ENCODE assay signal across 26 mouse cellular contexts in the genomic region with DNA sequence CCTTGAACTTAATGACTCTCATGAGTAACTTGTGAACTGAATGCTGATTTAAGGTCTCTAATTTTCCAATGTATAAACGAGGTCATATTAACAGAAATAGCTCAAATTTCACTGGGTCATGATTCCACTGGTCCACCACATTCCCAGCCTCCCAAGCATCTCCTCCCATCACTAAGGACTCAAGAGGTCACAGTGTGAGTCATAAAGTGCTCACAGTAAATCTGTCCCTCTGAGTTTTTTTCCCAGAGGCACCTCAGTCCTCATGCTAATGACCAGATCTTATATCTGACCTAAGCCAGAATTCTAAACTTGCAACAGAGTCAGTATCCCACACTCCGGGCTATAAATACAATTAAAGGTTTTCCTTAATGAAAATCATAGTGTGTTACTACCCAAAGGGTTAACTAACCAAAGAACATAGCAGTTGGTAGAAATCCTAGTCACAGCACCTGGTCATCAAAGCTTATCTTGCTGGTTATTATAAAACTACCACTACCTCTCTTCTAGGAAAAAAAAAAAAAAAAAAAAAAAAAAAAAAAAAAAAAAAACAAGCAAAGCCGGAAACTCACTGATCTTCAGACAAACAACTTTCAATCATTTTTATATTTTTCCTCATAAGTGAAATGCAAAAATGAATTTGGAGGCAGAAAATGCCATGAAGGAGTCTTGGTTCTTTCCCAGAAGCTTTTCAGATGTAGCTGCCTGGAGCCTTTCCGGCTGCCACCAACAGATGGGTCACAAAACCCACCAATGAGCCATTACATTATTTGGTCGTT.
A peak's percentile ranks its signal among the peaks of the same experiment; 100 is the strongest.
DNase-seq lines count a peak whose midpoint lies in the region; ATAC-seq and TF ChIP-seq lines count a peak whose summit lies in the region.
"Had no signal": no experiment of that assay in that cellular context is flagged by ENCODE, and none has a peak within 500 bp of the region (broad histone marks: within the 10 kb centered on the region; RNA-seq: fewer than 3 reads in every experiment).

No protein-coding gene starts in this region.

- 0 out of 2 replicates have a peak, but pooled peaks cover 7% of the 10 kb centered on the region for H3K4me1 ChIP-seq in kidney, embryonic 14.5 days (ENCODE audit: control insufficient read depth, insufficient read depth, low read length)
- H3K4me1 ChIP-seq in kidney, postnatal 0 days (replicated peaks; ENCODE audit: insufficient read depth, low read length) = no peaks in the 10 kb centered on the region
- peaks cover 3 to 12% of the 10 kb centered on the region in 2 experiments; a peak in 3 of 4 replicates for H3K4me1 ChIP-seq in MEL (ENCODE audit: control insufficient read depth in 1 of 2, insufficient read depth in 2 of 2, low read length in 2 of 2)
- H3K4me1 ChIP-seq: embryonic facial prominence, embryonic 12.5 days; embryonic facial prominence, embryonic 15.5 days; intestine, embryonic 15.5 days had no signal

- H3K36me3 ChIP-seq in kidney, embryonic 14.5 days (ENCODE audit: control insufficient read depth, insufficient read depth, low read length) = no peaks in the 10 kb centered on the region
- H3K36me3 ChIP-seq in kidney, postnatal 0 days (ENCODE audit: insufficient read depth, low read length) = no peaks in the 10 kb centered on the region
- H3K36me3 ChIP-seq in MEL (ENCODE audit: control insufficient read depth in 1 of 2, insufficient read depth in 2 of 2, low read length in 2 of 2) = peaks cover 0 to 4% of the 10 kb centered on the region in 2 experiments; a peak in 2 of 4 replicates
- H3K36me3 ChIP-seq: embryonic facial prominence, embryonic 12.5 days; embryonic facial prominence, embryonic 15.5 days; heart, embryonic 13.5 days; hindbrain, embryonic 15.5 days; intestine, embryonic 15.5 days had no signal

- no peaks in the 10 kb centered on the region for H3K27me3 ChIP-seq in kidney, embryonic 14.5 days (ENCODE audit: control insufficient read depth, insufficient read depth, low read length)
- H3K27me3 ChIP-seq in kidney, postnatal 0 days (ENCODE audit: insufficient read depth, low read length) = no peaks in the 10 kb centered on the region
- no peaks in the 10 kb centered on the region for H3K27me3 ChIP-seq in MEL (ENCODE audit: control insufficient read depth in 1 of 2, insufficient read depth in 2 of 2, low read length in 2 of 2)
- H3K27me3 ChIP-seq: embryonic facial prominence, embryonic 12.5 days; embryonic facial prominence, embryonic 15.5 days; heart, embryonic 13.5 days; hindbrain, embryonic 15.5 days; intestine, embryonic 15.5 days had no signal

- DNase-seq in cerebellum, postnatal 10 days = peak; percentile 39 to 46
- no peak for DNase-seq in cerebellum, adult 9-11 months
- no peak for DNase-seq in kidney, postnatal 4 days
- peak; percentile 40 for DNase-seq in kidney, postnatal 0 days (ENCODE audit: low spot score)
- no peak for DNase-seq in kidney, adult 11 months
- DNase-seq in MEL (ENCODE audit: low read depth, low spot score) = no peak
- no peak for DNase-seq in B cell, adult 2 months
- DNase-seq: adrenal gland, adult 2 months; adrenal gland, postnatal 14 days; cerebellum, adult 11 months; cerebellum, adult 8-10 months; cerebellum, postnatal 25 days; forebrain, postnatal 0 days; gastrocnemius, adult 2 months; gastrocnemius, postnatal 14 days; heart, adult 18-20 months; heart, postnatal 14 days; heart, postnatal 4 days had no signal

- no peaks in the 10 kb centered on the region for H3K9me3 ChIP-seq in kidney, embryonic 14.5 days (ENCODE audit: control insufficient read depth, low read length)
- no peaks in the 10 kb centered on the region for H3K9me3 ChIP-seq in kidney, postnatal 0 days (replicated peaks; ENCODE audit: low read length)
- H3K9me3 ChIP-seq in MEL (replicated peaks; ENCODE audit: insufficient read depth, low read length) = no peaks in the 10 kb centered on the region
- H3K9me3 ChIP-seq: embryonic facial prominence, embryonic 12.5 days; embryonic facial prominence, embryonic 15.5 days; heart, embryonic 13.5 days; hindbrain, embryonic 15.5 days; intestine, embryonic 15.5 days had no signal

- no peak overlapping the region for H3K9ac ChIP-seq in kidney, embryonic 14.5 days (ENCODE audit: low read depth, low read length)
- no peak overlapping the region for H3K9ac ChIP-seq in kidney, postnatal 0 days (ENCODE audit: low read depth, low read length)
- peak overlapping the region; percentile 26 for H3K9ac ChIP-seq in MEL (ENCODE audit: control insufficient read depth, low read depth, low read length, poor library complexity, severe bottlenecking)
- H3K9ac ChIP-seq: embryonic facial prominence, embryonic 12.5 days; embryonic facial prominence, embryonic 15.5 days; forebrain, postnatal 0 days; heart, embryonic 13.5 days; hindbrain, embryonic 15.5 days; intestine, embryonic 15.5 days had no signal

- H3K79me2 ChIP-seq in MEL (ENCODE audit: control insufficient read depth, insufficient read depth, low read length, poor library complexity) = no peaks in the 10 kb centered on the region

- no peak; the same call in 1 of the 2 replicates for TF ChIP-seq RAD21 in MEL (IDR thresholded peaks at IDR 0.05; ENCODE audit: low read depth, low read length)

- H3K4me3 ChIP-seq in kidney, embryonic 14.5 days (ENCODE audit: low read length) = no peak overlapping the region
- no peak overlapping the region for H3K4me3 ChIP-seq in kidney, postnatal 0 days (replicated peaks; ENCODE audit: low read depth, low read length)
- H3K4me3 ChIP-seq in MEL (ENCODE audit: control insufficient read depth in 1 of 2, insufficient read depth in 1 of 2, low read depth in 2 of 2, low read length in 2 of 2) = peak overlapping the region; percentile 30 to 78
- H3K4me3 ChIP-seq: embryonic facial prominence, embryonic 12.5 days; embryonic facial prominence, embryonic 15.5 days; gastrocnemius, adult 2 months; heart, embryonic 13.5 days; hindbrain, embryonic 15.5 days; intestine, embryonic 15.5 days had no signal

- TF ChIP-seq CTCF in kidney, postnatal 0 days (IDR thresholded peaks at IDR 0.05; ENCODE audit: low read depth) = no peak
- TF ChIP-seq CTCF in MEL (IDR thresholded peaks at IDR 0.05 in 2 of 3, conservative IDR thresholded peaks at IDR 0.05 in 1 of 3; ENCODE audit: control insufficient read depth in 1 of 3, insufficient read depth in 1 of 3, low read depth in 2 of 3, low read length in 3 of 3, poor library complexity in 1 of 3, severe bottlenecking in 1 of 3) = no peak

- TF ChIP-seq EP300 in MEL (IDR thresholded peaks at IDR 0.05; ENCODE audit: low read depth in 1 of 2, low read length in 2 of 2) = peak in 1 of 2 experiments; percentile 27; a peak in 1 of 4 replicates

- no peak overlapping the region for H3K4me2 ChIP-seq in kidney, embryonic 14.5 days (replicated peaks; ENCODE audit: low read depth, low read length)
- H3K4me2 ChIP-seq in kidney, postnatal 0 days (ENCODE audit: low read length) = no peak overlapping the region
- H3K4me2 ChIP-seq: embryonic facial prominence, embryonic 12.5 days; embryonic facial prominence, embryonic 15.5 days; heart, embryonic 13.5 days; intestine, embryonic 15.5 days had no signal

- peak; percentile 61 for ATAC-seq in kidney, embryonic 14.5 days (ENCODE audit: low FRiP score, low TSS enrichment)
- 0 out of 2 replicates have a peak, but pooled peaks have one; percentile 46 for ATAC-seq in kidney, postnatal 0 days (replicated peaks; ENCODE audit: low FRiP score, low read depth)
- ATAC-seq: CD4-positive, CD25-positive, alpha-beta regulatory T cell, adult 4 months; forebrain, embryonic 14.5 days; forebrain, postnatal 0 days; intestine, embryonic 15.5 days had no signal

- 47% methylated on average over 5 of the region's 5 CpGs for WGBS in kidney, embryonic 14.5 days
- WGBS in kidney, postnatal 0 days = 40% methylated on average over 5 of the region's 5 CpGs

- H3K27ac ChIP-seq in kidney, embryonic 14.5 days (ENCODE audit: low read depth, low read length) = no peak overlapping the region
- H3K27ac ChIP-seq in kidney, postnatal 0 days = no peak overlapping the region
- H3K27ac ChIP-seq in MEL (ENCODE audit: control insufficient read depth, low read depth, low read length) = peak overlapping the region; percentile 60
- H3K27ac ChIP-seq: embryonic facial prominence, embryonic 12.5 days; embryonic facial prominence, embryonic 15.5 days; gastrocnemius, adult 2 months; heart, embryonic 13.5 days; hindbrain, embryonic 15.5 days; intestine, embryonic 15.5 days had no signal

- TF ChIP-seq POLR2A in MEL (IDR thresholded peaks at IDR 0.05; ENCODE audit: control insufficient read depth in 1 of 2, insufficient read depth in 1 of 2, low read depth in 1 of 2, low read length in 2 of 2, poor library complexity in 1 of 2) = no peak

TF ChIP-seq in MEL, 35 proteins besides CTCF, POLR2A, EP300 and RAD21:
- TF ChIP-seq ZNF384 (IDR thresholded peaks at IDR 0.05; ENCODE audit: low read depth, low read length) (peak; percentile 95), MAZ (IDR thresholded peaks at IDR 0.05; ENCODE audit: low read depth, low read length) (no peak), GATA1 (IDR thresholded peaks at IDR 0.05; ENCODE audit: low read depth, low read length) (no peak), SMC3 (IDR thresholded peaks at IDR 0.05; ENCODE audit: low read depth, low read length) (no peak), USF2 (IDR thresholded peaks at IDR 0.05; ENCODE audit: borderline replicate concordance in 1 of 2, insufficient read depth in 1 of 2, low read depth in 1 of 2, low read length in 2 of 2) (no peak), ZC3H11A (IDR thresholded peaks at IDR 0.05; ENCODE audit: low read depth, low read length) (no peak), JUND (IDR thresholded peaks at IDR 0.05; ENCODE audit: low read depth, low read length) (no peak), ZKSCAN1 (IDR thresholded peaks at IDR 0.05; ENCODE audit: low read depth, low read length) (no peak), MYC (IDR thresholded peaks at IDR 0.05; ENCODE audit: low read depth, low read length) (no peak), ETS1 (IDR thresholded peaks at IDR 0.05; ENCODE audit: low read depth, low read length) (peak; percentile 26; the same call in 1 of the 2 replicates), RCOR1 (IDR thresholded peaks at IDR 0.05; ENCODE audit: low read depth, low read length) (no peak), TCF12 (IDR thresholded peaks at IDR 0.05; ENCODE audit: low read depth, low read length) (0 out of 2 replicates have a peak, but pooled peaks have one; percentile 11), MEF2A (IDR thresholded peaks at IDR 0.05; ENCODE audit: extremely low read depth, insufficient replicate concordance, low read depth, low read length, poor library complexity, severe bottlenecking) (no peak), MYB (IDR thresholded peaks at IDR 0.05; ENCODE audit: low read depth, low read length) (no peak), TAL1 (IDR thresholded peaks at IDR 0.05; ENCODE audit: low read length) (no peak)

Comparison
In these comparisons a context has a peak if more than half of its experiments do, and no peak if none do; other contexts are left out.
1. DNase-seq: peak in cerebellum, postnatal 10 days (2 of 2) and kidney, postnatal 0 days (single experiment); none in cerebellum, adult 9-11 months (single experiment), kidney, postnatal 4 days (0 of 2), kidney, adult 11 months (single experiment), MEL (single experiment) and B cell, adult 2 months (0 of 2).
2. H3K4me3 ChIP-seq: peak in MEL (2 of 2); none in kidney, embryonic 14.5 days (single experiment) and kidney, postnatal 0 days (single experiment).